Mouse (Mus musculus): ENCODE data around the gene Olfr766-ps1. TPM values are rescaled to one million over a fixed set of nuclear protein-coding genes. Genes with fewer than 3 reads are reported as not detected.
"Not testable (repeated sequence)": the region's sequence is repeated elsewhere in the genome, so short reads cannot be mapped to it uniquely, and the experiment has no call there.

Olfr766-ps1 gene
- not detected in 2 replicates for polyA plus RNA-seq (2012; ENCODE audit: insufficient read depth, insufficient read length, low replicate concordance, missing spikeins)

DNA sequence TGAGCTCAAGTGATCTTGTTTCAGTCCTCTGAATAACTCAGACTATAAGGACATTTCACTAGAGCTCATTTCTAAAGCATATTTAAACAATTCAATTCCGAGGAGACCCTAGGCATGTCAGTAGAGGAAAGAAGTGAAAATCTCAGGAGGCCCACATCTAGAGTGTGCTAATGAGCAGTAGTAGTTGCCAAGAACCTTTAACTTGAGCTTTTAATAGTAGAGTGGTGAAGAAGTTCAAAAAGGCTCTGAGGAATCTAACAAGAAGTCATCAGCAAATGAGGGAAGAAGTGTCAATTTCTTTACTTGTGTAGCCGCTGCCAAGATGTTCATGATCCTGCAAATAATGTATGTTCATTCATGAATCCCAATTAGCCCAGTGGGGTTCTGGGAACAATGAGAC, at the start of gene Olfr766-ps1:
Gene Olfr766-ps1, minus strand, starts transcription at position 101 of the 400 bp plus-strand sequence.
- H3K4me1 ChIP-seq (ENCODE audit: control insufficient read depth, insufficient read depth, low read length) = no peaks in the 10 kb centered on the region
- TF ChIP-seq CTCF (IDR thresholded peaks at IDR 0.05; ENCODE audit: insufficient read depth, low read depth, low read length) (no peak), POLR2A (IDR thresholded peaks at IDR 0.05; ENCODE audit: insufficient read depth, low read depth, low read length) (no peak)
- no peak within 1 kb of the TSS for H3K27ac ChIP-seq (ENCODE audit: insufficient read depth, low read depth, low read length)
- H3K4me3 ChIP-seq (ENCODE audit: insufficient read depth, low read depth, low read length) = no peak within 1 kb of the TSS
- WGBS = 54% methylated on average over 2 of the region's 2 CpGs

DNA sequence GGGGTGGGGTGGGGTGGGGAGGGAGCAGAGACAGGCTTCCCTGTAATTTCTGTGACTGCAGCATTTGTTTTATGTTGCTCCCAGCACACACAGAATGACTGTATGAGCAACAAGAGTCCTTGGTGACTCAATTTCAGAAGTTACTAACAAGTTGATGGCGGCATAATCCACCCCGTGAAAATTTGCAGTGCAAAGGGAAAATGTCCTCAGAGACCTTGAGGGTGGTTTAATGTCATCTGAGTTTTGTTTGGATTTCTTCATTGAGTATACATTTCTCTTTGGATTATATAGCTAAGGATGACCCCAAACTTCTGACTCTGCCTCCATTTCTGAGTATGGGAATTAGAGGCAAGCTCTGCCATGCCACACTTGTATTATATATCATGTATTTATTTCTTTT, 49.0 kb upstream of the Olfr766-ps1 start, which contains the start of gene Olfr769:
Gene Olfr769, minus strand, starts transcription at position 101 of the 400 bp plus-strand sequence.
- Histone ChIP-seq H3K4me3 (ENCODE audit: insufficient read depth, low read depth, low read length) (no peak within 1 kb of the TSS), H3K4me1 (ENCODE audit: control insufficient read depth, insufficient read depth, low read length) (no peaks in the 10 kb centered on the region), H3K27ac (ENCODE audit: insufficient read depth, low read depth, low read length) (no peak within 1 kb of the TSS)
- WGBS = 42% methylated on average over 2 of the region's 2 CpGs
- no peak for TF ChIP-seq CTCF (IDR thresholded peaks at IDR 0.05; ENCODE audit: insufficient read depth, low read depth, low read length)
- no peak for TF ChIP-seq POLR2A (IDR thresholded peaks at IDR 0.05; ENCODE audit: insufficient read depth, low read depth, low read length)

DNA sequence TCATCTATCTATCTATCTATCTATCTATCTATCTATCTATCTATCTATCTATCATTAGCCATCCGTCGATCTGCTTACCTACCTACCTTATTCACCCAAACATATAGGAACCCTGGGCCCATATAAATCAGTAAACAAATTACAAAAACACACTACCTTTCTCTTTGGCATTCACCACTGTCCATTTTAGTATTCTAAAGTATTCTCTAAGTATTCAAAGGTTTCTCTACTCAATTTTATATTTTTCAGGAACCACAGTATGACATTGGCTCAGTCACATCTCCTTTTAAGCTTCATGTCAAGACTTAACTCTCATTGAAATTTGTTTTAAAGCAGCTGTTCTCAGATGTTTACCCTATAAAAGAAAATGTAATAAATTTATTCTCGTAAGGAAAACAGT, 46.4 kb upstream of the Olfr766-ps1 start:
- no peak for TF ChIP-seq POLR2A (IDR thresholded peaks at IDR 0.05; ENCODE audit: insufficient read depth, low read depth, low read length)
- no peak for TF ChIP-seq CTCF (IDR thresholded peaks at IDR 0.05; ENCODE audit: insufficient read depth, low read depth, low read length)
- Histone ChIP-seq H3K27ac (ENCODE audit: insufficient read depth, low read depth, low read length) (no peak overlapping the region), H3K4me3 (ENCODE audit: insufficient read depth, low read depth, low read length) (no peak overlapping the region), H3K4me1 (ENCODE audit: control insufficient read depth, insufficient read depth, low read length) (no peaks in the 10 kb centered on the region)
- WGBS = 95% methylated on average over 3 of the region's 3 CpGs

DNA sequence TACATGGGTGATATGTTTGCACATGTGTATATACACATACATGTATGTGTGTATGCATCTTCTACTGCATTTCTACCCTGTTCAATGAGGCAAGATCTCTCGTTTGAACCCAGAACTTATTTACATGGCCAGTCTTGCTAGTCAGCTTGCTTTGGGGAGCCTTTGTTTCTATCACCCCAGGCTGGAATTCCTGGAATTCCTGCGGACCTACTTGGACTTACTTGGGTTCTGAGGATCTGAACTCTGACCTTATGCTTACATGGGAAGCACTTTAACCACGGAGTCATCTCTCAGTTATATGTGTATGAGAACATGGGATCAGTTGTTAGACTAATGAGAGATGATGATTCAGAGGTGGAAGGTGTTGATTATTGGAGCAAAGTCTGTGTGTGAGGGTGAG, 32.5 kb upstream of the Olfr766-ps1 start:
- H3K27ac ChIP-seq (ENCODE audit: insufficient read depth, low read depth, low read length) = no peak overlapping the region
- no peak overlapping the region for H3K4me3 ChIP-seq (ENCODE audit: insufficient read depth, low read depth, low read length)
- 42% methylated on average over 3 of the region's 3 CpGs for whole genome bisulfite sequencing
- no peaks in the 10 kb centered on the region for H3K4me1 ChIP-seq (ENCODE audit: control insufficient read depth, insufficient read depth, low read length)
- no peak for TF ChIP-seq CTCF (IDR thresholded peaks at IDR 0.05; ENCODE audit: insufficient read depth, low read depth, low read length)
- no peak for TF ChIP-seq POLR2A (IDR thresholded peaks at IDR 0.05; ENCODE audit: insufficient read depth, low read depth, low read length)

DNA sequence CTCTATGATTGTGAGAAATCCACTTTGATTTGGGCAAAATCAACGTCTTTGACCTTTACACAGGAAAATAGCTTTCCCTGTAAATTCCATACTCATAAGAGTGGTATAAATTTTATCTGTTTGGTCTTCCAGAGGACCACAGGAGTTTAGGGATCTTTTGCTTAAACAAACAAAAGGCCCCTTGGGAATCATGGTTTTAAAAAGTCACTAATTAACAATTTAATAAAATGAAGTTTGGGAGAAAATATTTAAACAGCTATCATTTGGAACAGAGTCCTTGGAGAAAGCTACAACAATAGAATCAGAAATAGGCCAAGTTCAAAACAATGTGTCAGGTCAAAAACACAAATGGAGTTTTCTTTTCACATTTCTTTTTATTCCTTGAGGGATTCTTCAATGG, 30.5 kb upstream of the Olfr766-ps1 start, which contains the start of gene Olfr768:
Gene Olfr768, minus strand, starts transcription at position 101 of the 400 bp plus-strand sequence.
- H3K4me3 ChIP-seq (ENCODE audit: insufficient read depth, low read depth, low read length) = no peak within 1 kb of the TSS
- TF ChIP-seq POLR2A (IDR thresholded peaks at IDR 0.05; ENCODE audit: insufficient read depth, low read depth, low read length) (no peak), CTCF (IDR thresholded peaks at IDR 0.05; ENCODE audit: insufficient read depth, low read depth, low read length) (no peak)
- H3K4me1 ChIP-seq (ENCODE audit: control insufficient read depth, insufficient read depth, low read length) = no peaks in the 10 kb centered on the region
- 80% methylated on average over 1 of the region's 1 CpGs for whole genome bisulfite sequencing
- H3K27ac ChIP-seq (ENCODE audit: insufficient read depth, low read depth, low read length) = no peak within 1 kb of the TSS

DNA sequence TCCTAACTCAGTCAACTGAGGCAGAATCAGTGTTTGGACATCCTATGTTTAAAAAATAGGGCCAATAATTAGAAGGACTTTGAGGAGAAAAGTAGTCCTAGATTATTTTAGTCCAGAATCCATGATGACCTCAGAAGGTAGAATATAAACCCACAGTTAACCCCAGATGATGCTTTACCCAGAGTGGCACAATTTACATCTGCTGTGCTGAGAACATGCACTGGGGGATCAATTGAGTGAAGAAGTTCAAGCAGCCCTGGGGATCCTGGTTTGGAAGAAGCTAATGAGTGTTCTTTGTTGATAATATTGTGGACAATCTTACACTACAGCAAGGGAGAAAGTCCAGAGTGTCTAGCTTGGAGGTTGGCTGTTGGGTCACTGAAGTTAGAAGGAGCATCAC, 14.0 kb upstream of the Olfr766-ps1 start, which contains the start of gene Olfr767:
Gene Olfr767, minus strand, starts transcription at position 101 of the 400 bp plus-strand sequence.
- not testable (repeated sequence) for H3K27ac ChIP-seq (ENCODE audit: insufficient read depth, low read depth, low read length); H3K4me3 ChIP-seq (ENCODE audit: insufficient read depth, low read depth, low read length); H3K4me1 ChIP-seq (ENCODE audit: control insufficient read depth, insufficient read depth, low read length)

DNA sequence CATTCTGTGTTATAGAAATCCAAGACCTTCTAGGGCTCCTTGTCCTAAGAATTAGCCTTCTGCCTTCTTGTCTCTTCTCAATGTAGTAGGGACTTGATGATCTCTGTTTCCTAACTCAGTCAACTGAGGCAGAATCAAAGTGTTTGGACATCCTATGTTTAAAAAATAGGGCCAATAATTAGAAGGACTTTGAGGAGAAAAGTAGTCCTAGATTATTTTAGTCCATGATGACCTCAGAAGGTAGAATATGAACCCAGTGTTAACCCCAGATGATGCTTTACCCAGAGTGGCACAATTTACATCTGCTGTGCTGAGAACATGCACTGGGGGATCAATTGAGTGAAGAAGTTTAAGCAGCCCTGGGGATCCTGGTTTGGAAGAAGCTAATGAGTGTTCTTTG, 18.9 kb downstream of the Olfr766-ps1 start, which contains the start of gene Olfr765:
Gene Olfr765, minus strand, starts transcription at position 101 of the 400 bp plus-strand sequence.
- not testable (repeated sequence) for H3K27ac ChIP-seq (ENCODE audit: insufficient read depth, low read depth, low read length); H3K4me3 ChIP-seq (ENCODE audit: insufficient read depth, low read depth, low read length); H3K4me1 ChIP-seq (ENCODE audit: control insufficient read depth, insufficient read depth, low read length)

DNA sequence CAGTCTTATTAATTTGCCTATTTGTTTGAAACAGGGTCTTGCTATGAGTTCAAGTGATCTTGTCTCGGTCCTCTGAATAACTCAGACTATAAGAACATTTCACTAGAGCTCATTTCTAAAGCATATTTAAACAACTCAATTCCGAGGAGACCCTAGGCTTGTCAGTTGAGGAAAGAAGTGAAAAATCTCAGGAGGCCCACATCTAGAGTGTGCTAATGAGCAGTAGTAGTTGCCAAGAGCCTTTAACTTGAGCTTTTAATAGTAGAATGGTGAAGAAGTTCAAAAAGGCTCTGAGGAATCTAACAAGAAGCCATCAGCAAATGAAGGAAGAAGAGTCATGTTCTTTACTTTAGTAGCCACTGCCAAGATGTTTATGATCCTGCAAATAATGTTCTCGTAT, 29.0 kb downstream of the Olfr766-ps1 start, which contains the start of gene Olfr764-ps1:
Gene Olfr764-ps1, minus strand, starts transcription at position 101 of the 400 bp plus-strand sequence.
- Histone ChIP-seq H3K4me1 (ENCODE audit: control insufficient read depth, insufficient read depth, low read length) (no peaks in the 10 kb centered on the region), H3K27ac (ENCODE audit: insufficient read depth, low read depth, low read length) (no peak within 1 kb of the TSS), H3K4me3 (ENCODE audit: insufficient read depth, low read depth, low read length) (no peak within 1 kb of the TSS)
- 77% methylated on average over 3 of the region's 3 CpGs for WGBS
- TF ChIP-seq POLR2A (IDR thresholded peaks at IDR 0.05; ENCODE audit: insufficient read depth, low read depth, low read length) = no peak
- TF ChIP-seq CTCF (IDR thresholded peaks at IDR 0.05; ENCODE audit: insufficient read depth, low read depth, low read length) = no peak

DNA sequence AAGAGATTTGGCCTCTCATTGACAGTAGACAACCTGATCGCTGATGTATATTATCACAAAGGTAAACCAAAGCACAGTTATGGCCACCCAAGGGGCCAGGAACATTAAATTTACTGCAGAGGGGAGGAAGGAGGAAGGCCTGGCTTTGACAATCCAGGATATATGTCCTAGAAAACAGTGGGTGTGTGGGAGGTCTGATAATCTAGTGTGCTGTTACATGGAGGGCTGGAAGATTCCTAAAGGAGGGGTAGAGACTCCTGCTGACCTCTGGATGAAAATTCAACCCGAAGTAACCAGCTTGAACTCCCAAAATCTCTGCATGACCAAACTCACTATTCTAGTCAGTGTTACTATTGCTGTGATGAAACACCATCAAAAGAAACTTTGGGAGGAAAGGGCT, 40.4 kb downstream of the Olfr766-ps1 start:
- H3K4me3 ChIP-seq (ENCODE audit: insufficient read depth, low read depth, low read length) = no peak overlapping the region
- no peak overlapping the region for H3K27ac ChIP-seq (ENCODE audit: insufficient read depth, low read depth, low read length)
- WGBS = 90% methylated on average over 2 of the region's 2 CpGs
- TF ChIP-seq POLR2A (IDR thresholded peaks at IDR 0.05; ENCODE audit: insufficient read depth, low read depth, low read length) (no peak), CTCF (IDR thresholded peaks at IDR 0.05; ENCODE audit: insufficient read depth, low read depth, low read length) (no peak)
- no peaks in the 10 kb centered on the region for H3K4me1 ChIP-seq (ENCODE audit: control insufficient read depth, insufficient read depth, low read length)
